ENCODE assay signal across 17 mouse cellular contexts in the genomic region with DNA sequence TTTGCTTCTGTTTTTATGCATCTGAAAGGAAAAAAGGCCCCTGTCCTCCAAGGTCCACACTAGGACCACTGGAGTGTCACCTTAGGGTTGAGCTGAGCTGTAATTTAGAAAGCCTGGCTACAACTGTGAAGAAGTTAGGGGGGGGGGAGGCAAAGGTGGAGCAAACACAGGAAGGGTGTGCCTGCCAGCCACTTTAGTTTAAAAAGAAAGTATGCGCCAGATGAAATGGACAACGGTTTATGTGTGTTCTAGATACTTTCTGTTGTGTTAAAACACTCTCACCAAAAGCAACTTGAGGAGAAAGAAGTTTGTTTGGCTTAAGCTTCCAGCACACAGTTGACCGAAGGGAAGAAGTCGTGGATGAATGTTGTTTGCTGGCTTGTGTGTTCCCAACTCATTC.
"Had no signal": no experiment of that assay in that cellular context is flagged by ENCODE, and none has a peak within 500 bp of the region (broad histone marks: within the 10 kb centered on the region; RNA-seq: fewer than 3 reads in every experiment).

No protein-coding gene starts in this region.

- DNase-seq: kidney, adult 2 months; kidney, postnatal 25 days; layer of hippocampus, adult 9-11 months; layer of hippocampus, postnatal 36 days; lung, embryonic 14.5 days; lung, postnatal 10 days; lung, postnatal 4 days; midbrain, embryonic 14.5 days; retina, postnatal 1 day; thymus, postnatal 4 days had no signal

- H3K27ac ChIP-seq: kidney, embryonic 15.5 days; limb, embryonic 10.5 days; liver, embryonic 15.5 days; midbrain, embryonic 10.5 days; neural tube, embryonic 13.5 days; stomach, postnatal 0 days had no signal

- H3K4me2 ChIP-seq: kidney, embryonic 15.5 days; liver, embryonic 11.5 days; liver, embryonic 15.5 days; lung, embryonic 14.5 days; neural tube, embryonic 13.5 days had no signal

- H3K27me3 ChIP-seq: kidney, embryonic 15.5 days; liver, embryonic 15.5 days; neural tube, embryonic 13.5 days had no signal

- H3K36me3 ChIP-seq: kidney, embryonic 15.5 days; limb, embryonic 10.5 days; liver, embryonic 15.5 days; midbrain, embryonic 10.5 days; neural tube, embryonic 13.5 days had no signal

- H3K4me3 ChIP-seq: kidney, embryonic 15.5 days; limb, embryonic 10.5 days; liver, embryonic 15.5 days; midbrain, embryonic 10.5 days; neural tube, embryonic 13.5 days had no signal

- H3K9ac ChIP-seq: kidney, embryonic 15.5 days; liver, embryonic 15.5 days; lung, embryonic 14.5 days; neural tube, embryonic 13.5 days had no signal

- H3K9me3 ChIP-seq: kidney, embryonic 15.5 days; limb, embryonic 10.5 days; liver, embryonic 15.5 days; midbrain, embryonic 10.5 days; neural tube, embryonic 13.5 days had no signal

- H3K4me1 ChIP-seq: kidney, embryonic 15.5 days; liver, embryonic 15.5 days had no signal
